Mouse (Mus musculus) heart, adult 2 months (tissue): Measurements from ENCODE around the gene Psmd2. TPM values are rescaled to one million over a fixed set of nuclear protein-coding genes. Genes with fewer than 3 reads are reported as not detected.

Experiments
- DNase-seq, 2 experiments: peaks; one replicate each; pipeline ENCODE4 v3.0.0; 2021
- H3K27ac ChIP-seq: fragments of 200-600 bp; 2 replicates; pipeline ENCODE4 v1.8.1; 2022
- H3K27me3 ChIP-seq: fragments of 200-500 bp; 2 replicates; pipeline ENCODE4 v1.6.1; 2012; ENCODE audit warnings: mild to moderate bottlenecking, low read length, inconsistent platforms, mixed read lengths; ENCODE audit not compliant: control insufficient read depth, insufficient read depth
- H3K36me3 ChIP-seq: fragments of 200-500 bp; 2 replicates; pipeline ENCODE4 v1.6.1; 2012; ENCODE audit warnings: low read length, inconsistent platforms; ENCODE audit not compliant: control insufficient read depth, insufficient read depth
- H3K4me1 ChIP-seq: fragments of 200-500 bp; 2 replicates; pipeline ENCODE4 v1.6.1; 2011; ENCODE audit warnings: low read length; ENCODE audit not compliant: control insufficient read depth, insufficient read depth
- H3K4me3 ChIP-seq: fragments of 200-600 bp; 2 replicates; pipeline ENCODE4 v1.8.1; 2022
- H3K79me2 ChIP-seq: fragments of 200-500 bp; replicated peaks from 2 replicates; pipeline ENCODE4 v1.6.1; 2012; ENCODE audit warnings: mild to moderate bottlenecking, inconsistent platforms, low read length, moderate library complexity, mixed read lengths; ENCODE audit not compliant: control insufficient read depth, insufficient read depth
- H3K9ac ChIP-seq: fragments of 200-500 bp; 2 replicates; pipeline ENCODE4 v1.6.1; 2012; ENCODE audit warnings: low read depth, mild to moderate bottlenecking, control low read depth, inconsistent platforms, low read length, mixed read lengths
- CTCF ChIP-seq: fragments of 200-600 bp; IDR thresholded peaks from 2 replicates; pipeline ENCODE4 v1.8.1; 2022; ENCODE audit warnings: antibody characterized with exemption, mild to moderate bottlenecking, moderate library complexity
- EP300 ChIP-seq: fragments of 200-500 bp; IDR thresholded peaks from 2 replicates; pipeline ENCODE4 v1.6.1; 2011; ENCODE audit warnings: low read depth, low read length, control low read depth; ENCODE audit not compliant: insufficient read depth
- POLR2A ChIP-seq: fragments of 200-500 bp; IDR thresholded peaks from 2 replicates; pipeline ENCODE4 v1.6.1; 2011; ENCODE audit warnings: mild to moderate bottlenecking, low read depth, low read length, control low read depth; ENCODE audit not compliant: insufficient read depth
- WGBS: fragments of 180-500 bp; shearing (Covaris S2); methylation state at CpG from one replicate; pipeline ENCODE4 v1.1.7; 2018; 5-methylcytosine and 5-hydroxymethylcytosine counted together
- intact Hi-C: fragments of 180-260 bp; cut with DNase I; formaldehyde crosslinking; loops from one replicate; pipeline ENCODE4 v1.15.1; 2025
- long read RNA-seq: library from polyadenylated mRNA; stranded (forward); transcript quantifications from one replicate; pipeline ENCODE4 v2.0.0, GENCODE M21; 2021
- polyA plus RNA-seq: library from polyadenylated mRNA; depleted of rRNA; stranded (reverse); fragments of >200 nt; gene quantifications from 2 replicates; pipeline ENCODE4 v1.2.3, GENCODE M21; 2012; rRNA removed
- total RNA-seq, 2 experiments: library from RNA; stranded (reverse); gene quantifications; 2 replicates each; pipeline ENCODE4 v1.2.3; 2021

Gene Psmd2
- total RNA-seq, result 100 to 1,000 TPM; 180 to 212 TPM
- polyA plus RNA-seq, result 96.9 and 178 TPM in 2 replicates
- long read RNA-seq, transcript Psmd2-201 (21 exons, 2,961 nt), result major isoform, 277 of 305 reads
- long read RNA-seq, partial matches to known transcripts, result 16 of 305 reads
- long read RNA-seq, other reads (novel, unspliced or antisense), result 12 of 305 reads

DNA sequence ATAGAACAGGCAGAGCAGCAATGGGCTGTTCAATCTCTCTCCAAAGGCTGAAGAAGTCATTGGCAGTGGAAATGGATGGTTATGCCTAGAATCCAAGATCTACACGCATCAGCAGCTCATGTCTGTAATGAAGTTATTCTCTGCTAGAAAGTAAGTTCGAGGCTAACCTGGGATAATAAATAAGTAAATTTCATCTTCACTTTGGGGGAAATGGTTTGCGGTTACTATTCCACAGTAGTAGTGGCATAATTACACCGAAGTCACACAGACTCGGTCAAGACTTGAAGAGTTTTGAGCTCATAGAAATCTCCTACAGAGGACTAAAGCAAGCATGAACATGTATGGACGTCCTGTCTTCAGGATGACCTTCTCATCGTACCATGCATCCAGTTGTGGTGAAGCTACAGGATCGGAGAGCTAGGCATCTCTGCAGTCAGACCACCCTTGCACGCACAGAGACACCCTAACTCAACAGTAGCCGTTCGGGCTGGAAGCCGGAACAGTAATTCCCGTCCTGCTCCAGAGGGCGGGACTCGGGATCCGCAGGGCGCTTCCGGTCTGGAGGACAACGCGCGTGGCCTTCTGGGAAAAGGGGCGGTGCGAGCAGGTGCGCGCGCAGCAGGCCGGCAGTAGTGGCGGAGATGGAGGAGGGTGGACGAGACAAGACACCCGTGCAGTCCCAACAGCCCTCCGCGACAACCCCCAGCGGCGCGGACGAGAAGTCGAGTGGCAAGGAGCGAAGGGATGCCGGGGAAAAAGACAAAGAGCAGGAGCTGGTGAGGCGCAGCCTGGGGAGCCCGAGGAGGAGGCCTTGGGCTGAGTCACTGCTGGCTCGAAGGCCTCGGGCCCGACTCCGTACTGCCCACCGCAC lies at the start of gene Psmd2:
Gene Psmd2 (plus strand): TSS at position 577 of the 871 bp plus-strand sequence.
- TF ChIP-seq EP300, result peak; percentile 81; the same call in 1 of the 2 replicates
- peak; percentile 97 for TF ChIP-seq POLR2A
- TF ChIP-seq CTCF, result peak; percentile 16
- Histone ChIP-seq H3K4me3 (peak within 1 kb of the TSS; percentile 75), H3K27me3 (no peaks in the 10 kb centered on the region; the same call in 1 of the 2 replicates), H3K36me3 (peaks cover 8% of the 10 kb centered on the region), H3K27ac (peak within 1 kb of the TSS; percentile 88), H3K9ac (peak within 1 kb of the TSS; percentile 84), H3K4me1 (peaks cover 4% of the 10 kb centered on the region), H3K79me2 (peaks cover 5% of the 10 kb centered on the region)
- intact Hi-C loops, result loop anchor here (1.0 to 5.0 kb wide), 4 partner anchors 21 to 134 kb away; partner anchors contain the start of gene Dvl3
- peak; percentile 97 to 100 for DNase-seq
- 2% methylated on average over 46 of the region's 46 CpGs for WGBS

DNA sequence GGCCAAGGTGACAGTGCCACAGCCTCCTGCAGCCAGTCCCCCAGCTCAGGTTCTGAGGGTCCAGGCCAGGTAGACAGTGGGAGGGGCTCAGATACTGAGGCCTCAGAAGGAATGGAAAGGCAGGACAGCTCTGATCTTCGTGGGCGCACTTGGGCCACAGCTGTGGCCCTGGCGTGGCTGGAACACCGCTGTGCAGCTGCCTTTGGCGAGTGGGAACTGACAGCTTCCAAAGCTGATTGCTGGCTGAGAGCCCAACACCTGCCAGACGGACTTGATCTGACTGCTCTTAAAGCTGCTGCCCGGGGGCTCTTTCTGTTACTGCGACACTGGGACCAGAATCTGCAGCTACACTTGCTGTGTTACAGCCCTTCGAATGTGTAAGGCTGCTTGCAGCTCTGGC lies 46.7 kb upstream of the Psmd2 start:
- TF ChIP-seq POLR2A (no peak), EP300 (no peak), CTCF (no peak)
- intact Hi-C loops, result no loop called here
- Histone ChIP-seq H3K4me3 (no peak overlapping the region), H3K36me3 (no peaks in the 10 kb centered on the region), H3K27me3 (no peaks in the 10 kb centered on the region), H3K9ac (no peak overlapping the region), H3K27ac (no peak overlapping the region), H3K79me2 (no peaks in the 10 kb centered on the region), H3K4me1 (no peaks in the 10 kb centered on the region)
- no peak for DNase-seq
- WGBS, result 64% methylated on average over 9 of the region's 9 CpGs

DNA sequence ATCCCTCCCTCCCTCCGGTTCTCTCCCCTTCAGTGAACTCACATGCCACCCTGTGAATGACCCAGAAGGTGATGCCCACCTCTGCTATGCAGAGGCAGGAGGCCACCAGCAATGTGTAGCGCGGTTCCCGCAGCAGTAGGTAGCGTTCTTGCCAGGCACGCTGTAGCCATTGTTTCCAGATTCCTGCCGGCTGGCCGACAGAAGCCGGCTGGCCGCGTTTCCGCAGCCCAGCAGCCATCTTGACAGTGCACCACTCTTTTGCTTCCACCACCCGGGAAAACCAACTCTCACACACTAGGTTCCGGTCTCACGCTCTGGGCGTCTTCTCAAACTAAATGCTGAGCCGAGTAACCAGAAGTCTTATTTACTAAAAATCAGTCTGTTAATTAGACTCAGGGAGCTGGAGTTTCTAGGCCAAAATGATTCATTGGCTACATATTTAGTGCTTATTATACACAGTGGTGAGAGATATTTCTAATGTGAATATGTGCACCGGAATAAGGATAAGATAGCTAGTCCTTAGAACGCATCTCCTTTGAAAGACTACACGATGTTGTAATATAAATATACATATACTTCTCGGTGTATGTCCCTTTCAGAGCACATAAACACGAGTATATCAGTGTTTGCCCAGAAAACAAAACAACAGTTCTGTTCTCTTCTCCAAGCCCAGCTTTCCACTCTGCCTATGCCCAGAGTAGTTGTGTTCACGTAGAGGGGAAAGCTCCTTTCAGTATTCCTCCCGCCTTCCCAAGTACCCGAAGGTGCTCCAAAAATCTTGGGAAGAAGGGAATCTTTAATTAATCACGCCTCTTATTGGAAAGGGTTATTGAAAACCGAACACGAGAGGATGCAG lies 40.7 kb upstream of the Psmd2 start:
- H3K79me2 ChIP-seq, result no peaks in the 10 kb centered on the region
- WGBS, result under 1% methylated on average over 28 of the region's 28 CpGs
- peak; percentile 66; the same call in 1 of the 2 replicates for TF ChIP-seq EP300
- TF ChIP-seq CTCF, result no peak
- TF ChIP-seq POLR2A, result peak; percentile 85

DNA sequence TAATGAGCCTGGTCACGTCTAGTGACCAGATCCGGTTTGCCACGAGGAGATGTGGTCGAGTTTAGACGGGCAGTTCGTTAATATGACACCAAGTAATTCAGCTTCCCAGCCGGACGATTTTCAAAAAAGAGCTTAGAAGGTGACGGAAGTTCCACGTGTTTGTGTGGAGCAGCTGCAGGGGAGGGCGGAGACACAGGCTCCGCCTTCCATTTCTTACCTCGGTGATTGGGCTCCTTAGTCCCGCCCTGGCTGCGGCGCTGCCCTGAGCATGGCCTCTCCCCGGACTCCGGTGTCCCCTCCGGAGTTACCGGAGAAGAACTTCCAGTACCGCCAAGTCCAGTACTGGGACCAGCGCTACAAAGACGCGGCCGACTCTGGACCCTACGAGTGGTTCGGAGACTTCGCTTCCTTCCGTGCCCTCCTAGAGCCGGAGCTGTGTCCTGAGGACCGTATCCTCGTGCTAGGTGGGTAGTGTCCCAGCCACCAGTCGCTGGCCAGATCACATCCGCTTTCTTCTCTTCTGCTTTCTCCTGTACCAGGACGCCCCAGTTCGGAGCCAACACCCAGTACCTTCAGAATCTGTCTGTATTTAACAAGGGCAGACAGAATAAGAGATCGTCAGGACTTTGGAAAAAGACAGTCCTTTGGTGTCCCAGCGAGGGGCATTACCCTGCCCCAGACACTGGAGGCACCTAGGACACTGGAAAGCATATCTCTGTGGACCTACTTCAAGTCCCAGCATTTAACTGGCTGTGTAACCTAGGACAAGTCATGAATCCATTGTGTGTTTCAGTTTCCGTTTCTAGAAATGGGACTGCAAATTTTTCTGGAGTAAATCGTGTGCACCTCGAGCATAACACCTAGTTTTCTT lies 39.9 kb upstream of the Psmd2 start, which contains the start of the genes Eef1akmt4, Gm49333 and Alg3:
Gene Eef1akmt4 (plus strand): TSS at position 237 of the 871 bp plus-strand sequence.
Gene Gm49333 (plus strand): TSS at position 254 of the 871 bp plus-strand sequence.
Gene Alg3 (minus strand): TSS at position 379 of the 871 bp plus-strand sequence.
- Histone ChIP-seq H3K9ac (peak within 1 kb of the TSS; percentile 92), H3K79me2 (no peaks in the 10 kb centered on the region), H3K27me3 (no peaks in the 10 kb centered on the region), H3K36me3 (no peaks in the 10 kb centered on the region), H3K4me1 (peaks cover 1% of the 10 kb centered on the region), H3K27ac (peak within 1 kb of the TSS; percentile 74), H3K4me3 (peak within 1 kb of the TSS; percentile 61)
- intact Hi-C loops, result loop anchor here (1.0 to 5.0 kb wide), 4 partner anchors 9 to 113 kb away; partner anchors contain the start of genes Abcf3, Dvl3 and Eif2b5
- peak; percentile 88 to 93 for DNase-seq
- TF ChIP-seq POLR2A, result peak; percentile 51
- TF ChIP-seq CTCF, result peak; percentile 25; the same call in 1 of the 2 replicates
- TF ChIP-seq EP300, result no peak
- WGBS, result 2% methylated on average over 41 of the region's 41 CpGs

More for the DNA sequence above, 40.7 kb upstream of the Psmd2 start:
- H3K9ac ChIP-seq, result peak overlapping the region; percentile 92
- H3K27ac ChIP-seq, result peak overlapping the region; percentile 74
- H3K4me1 ChIP-seq, result peaks cover 1% of the 10 kb centered on the region
- intact Hi-C loops, result loop anchor here (1.0 to 5.0 kb wide), 5 partner anchors 10 to 112 kb away; partner anchors contain the start of genes Abcf3, Dvl3, Eif2b5 and Psmd2
- peak; percentile 82 to 84 for DNase-seq
- H3K4me3 ChIP-seq, result peak overlapping the region; percentile 61
- H3K36me3 ChIP-seq, result no peaks in the 10 kb centered on the region
- H3K27me3 ChIP-seq, result no peaks in the 10 kb centered on the region
